Mouse (Mus musculus): ENCODE data around the gene Arhgap27.

- no peak for TF ChIP-seq UBTF (IDR thresholded peaks at IDR 0.05; ENCODE audit: borderline replicate concordance, insufficient read depth, low read depth, low read length)
- no peak for TF ChIP-seq KAT2A (conservative IDR thresholded peaks at IDR 0.05; ENCODE audit: low read depth, low read length)
- TF ChIP-seq TCF12 (IDR thresholded peaks at IDR 0.05; ENCODE audit: low read depth, low read length) = no peak
- no peak for TF ChIP-seq ZC3H11A (IDR thresholded peaks at IDR 0.05; ENCODE audit: low read depth, low read length)
- no peak for TF ChIP-seq POLR2AphosphoS5 (IDR thresholded peaks at IDR 0.05; ENCODE audit: borderline replicate concordance, low read depth, low read length)
- no peak for TF ChIP-seq MAFK (IDR thresholded peaks at IDR 0.05; ENCODE audit: borderline replicate concordance, low read depth, low read length)
These were observed 27.9 kb downstream of the Arhgap27 start for GRCm38 (mm10) chr11:103335561-103335960.

Measured in MEL (cell line).